Mouse (Mus musculus) C2C12 (cell line): ENCODE results near the gene Nabp1.

ENCODE experiments used
- CEBPB ChIP-seq: IDR thresholded peaks from one replicate; pipeline ENCODE4 v1.6.1; 2011; ENCODE audit warnings: low read depth, mild to moderate bottlenecking, control low read depth, moderate library complexity
- CTCF ChIP-seq: IDR thresholded peaks from one replicate; pipeline ENCODE4 v1.5.1; 2011; ENCODE audit not compliant: control insufficient read depth, insufficient read depth, insufficient read length

DNA sequence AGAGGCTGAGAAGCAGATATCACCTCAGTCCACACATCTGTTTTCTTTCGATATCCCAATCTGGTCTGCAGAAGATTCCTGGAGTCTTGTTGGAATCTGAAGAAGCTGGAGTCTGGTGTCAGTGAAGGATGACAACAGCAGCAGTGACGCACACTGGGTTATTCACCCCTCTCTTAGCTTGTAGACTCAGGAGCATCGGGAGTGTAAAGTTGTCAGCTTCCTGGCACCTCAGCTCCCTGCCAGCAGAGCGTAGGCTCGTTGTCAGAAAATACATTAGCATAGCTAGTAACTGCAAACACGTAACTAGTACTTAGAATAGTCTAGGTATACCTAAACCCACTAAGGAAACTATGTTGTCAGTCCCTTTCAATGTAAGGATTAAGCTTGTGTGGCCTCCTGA, 20.1 kb downstream of the Nabp1 start:
- no peak for TF ChIP-seq CTCF
- no peak for TF ChIP-seq CEBPB
